Mouse (Mus musculus) gastrocnemius, adult 8-10 months (tissue): ENCODE data around the gene Lrrc14b. TPM values are rescaled to one million over a fixed set of nuclear protein-coding genes. Genes with fewer than 3 reads are reported as not detected.

ENCODE experiments used
- microRNA-seq: library from miRNA; unstranded; fragments of <30 nt; microRNA quantifications from one replicate; pipeline ENCODE4 v1.2.0, GENCODE M21; 2022
- total RNA-seq, 4 experiments: library from RNA; stranded (reverse); gene quantifications; 2 replicates each; pipeline ENCODE4 v1.2.4; 2022

Lrrc14b gene
- total RNA-seq, 4 experiments from 2014 or later: 90.5 to 101 (median 96.3) TPM

Small RNA genes within 50 kb of the gene (microRNA-seq; reads per million reads assigned to microRNA genes)
- gene Mir692-3: not detected

Other genes with a start within 250 kb of the Lrrc14b start
- under 1 TPM in 2 of 4 experiments, not detected in 2; 0.07 to 0.11 TPM for gene Slc9a3, start 242.5 kb downstream of the Lrrc14b start, total RNA-seq
- 10 to 100 TPM; 27.8 to 36.4 (median 35.1) TPM for gene Exoc3, start 155.3 kb downstream of the Lrrc14b start, total RNA-seq
- gene Ahrr, start 71.7 kb downstream of the Lrrc14b start, total RNA-seq: not detected
- 10 to 100 TPM; 13.2 to 17.5 (median 16.4) TPM for gene Pdcd6, start 46.4 kb downstream of the Lrrc14b start, total RNA-seq
- 100 to 1,000 TPM; 555 to 618 (median 575) TPM for gene Sdha, start 13.7 kb downstream of the Lrrc14b start, total RNA-seq
- gene Ccdc127, start 13.7 kb downstream of the Lrrc14b start, total RNA-seq: 10 to 100 TPM; 58.2 to 66.2 (median 64.0) TPM
- 1 to 10 TPM; 2.6 to 3.8 (median 3.0) TPM for gene Zfp72, start 26.8 kb upstream of the Lrrc14b start, total RNA-seq
- 100 to 1,000 TPM; 182 to 248 (median 211) TPM for gene Ftl1-ps1, start 35.7 kb upstream of the Lrrc14b start, total RNA-seq
- 1 to 10 TPM; 7.0 to 8.0 (median 7.5) TPM for gene Zfp825, start 130.0 kb upstream of the Lrrc14b start, total RNA-seq